Mouse (Mus musculus) G1E-ER4 (cell line): ENCODE measurements at regions not wholly inside any gene's neighbourhood (a gene's known extent, or its start where the extent isn't known, plus 50 kb on each side); places are given as distances from the start of the nearest gene placed in this dataset.
A peak's percentile ranks its signal among the peaks of the same experiment; 100 is the strongest.

Source experiments
- GATA1 ChIP-seq: IDR thresholded peaks from one replicate; pipeline ENCODE4 v1.8.0; 2012; ENCODE audit warnings: low read length, inconsistent platforms

GRCm38 (mm10) chr14:111877524-111877923, 202.6 kb downstream of the Slitrk5 start:
- TF ChIP-seq GATA1, result peak; percentile 81

GRCm38 (mm10) chr14:111878033-111878432, 203.1 kb downstream of the Slitrk5 start:
- TF ChIP-seq GATA1, result no peak

GRCm38 (mm10) chr14:111883952-111884351, 209.1 kb downstream of the Slitrk5 start:
- TF ChIP-seq GATA1, result no peak

GRCm38 (mm10) chr14:111887688-111888087, 212.8 kb downstream of the Slitrk5 start:
- TF ChIP-seq GATA1, result no peak

GRCm38 (mm10) chr14:111888781-111889180, 213.9 kb downstream of the Slitrk5 start:
- peak; percentile 83 for TF ChIP-seq GATA1
